Mouse (Mus musculus) myocyte (in vitro differentiated cells): ENCODE measurements around the gene Iqcb1. TPM values are rescaled to one million over a fixed set of nuclear protein-coding genes. Genes with fewer than 3 reads are reported as not detected.
"Not testable (repeated sequence)": the region's sequence is repeated elsewhere in the genome, so short reads cannot be mapped to it uniquely, and the experiment has no call there.

Experiments used
- H3K27me3 ChIP-seq: one replicate; pipeline ENCODE4 v1.6.1; 2011; ENCODE audit not compliant: control insufficient read depth, insufficient read depth, insufficient read length
- H3K36me3 ChIP-seq: one replicate; pipeline ENCODE4 v1.6.1; 2011; ENCODE audit not compliant: control insufficient read depth, insufficient read depth
- H3K4me2 ChIP-seq: one replicate; pipeline ENCODE4 v1.6.1; 2011; ENCODE audit warnings: low read depth, control low read depth
- H3K4me3 ChIP-seq: one replicate; pipeline ENCODE4 v1.5.1; 2011; ENCODE audit warnings: mild to moderate bottlenecking, control low read depth, moderate library complexity
- H3K79me2 ChIP-seq: one replicate; pipeline ENCODE4 v1.6.1; 2011; ENCODE audit not compliant: control insufficient read depth, insufficient read depth
- H3ac ChIP-seq: one replicate; pipeline ENCODE4 v1.6.1; 2011; ENCODE audit not compliant: control insufficient read depth, insufficient read length
- CEBPB ChIP-seq: IDR thresholded peaks from 2 replicates; pipeline ENCODE4 v1.6.1; 2011; ENCODE audit warnings: mild to moderate bottlenecking, moderate library complexity; ENCODE audit not compliant: poor library complexity, insufficient read depth, severe bottlenecking
- E2F4 ChIP-seq: IDR thresholded peaks from one replicate; pipeline ENCODE4 v1.6.1; 2011; ENCODE audit warnings: mild to moderate bottlenecking, control low read depth, moderate library complexity; ENCODE audit not compliant: insufficient read depth
- MAX ChIP-seq: IDR thresholded peaks from one replicate; pipeline ENCODE4 v1.6.1; 2011; ENCODE audit warnings: low read depth, mild to moderate bottlenecking, control low read depth
- MYOD1 ChIP-seq, 3 experiments: IDR thresholded peaks; one replicate each; pipeline ENCODE4 v1.6.1; 2011; ENCODE audit warnings: control low read depth in 2 of 3, low read depth in 2 of 3, mild to moderate bottlenecking in 2 of 3, moderate library complexity in 1 of 3; ENCODE audit not compliant: insufficient read length in 2 of 3, control insufficient read depth in 1 of 3
- MYOG ChIP-seq, 3 experiments: IDR thresholded peaks; one replicate each; pipeline ENCODE4 v1.6.1; 2011; ENCODE audit warnings: control low read depth in 2 of 3, low read depth in 2 of 3, mild to moderate bottlenecking in 2 of 3; ENCODE audit not compliant: insufficient read length in 2 of 3, control insufficient read depth in 1 of 3, insufficient read depth in 1 of 3
- POLR2A ChIP-seq: IDR thresholded peaks from one replicate; pipeline ENCODE4 v1.6.1; 2011; ENCODE audit warnings: low read depth, mild to moderate bottlenecking, control low read depth, moderate library complexity; ENCODE audit not compliant: insufficient read length
- POLR2AphosphoS2 ChIP-seq: IDR thresholded peaks from one replicate; pipeline ENCODE4 v1.6.1; 2011; ENCODE audit warnings: low read depth, control low read depth; ENCODE audit not compliant: insufficient read length
- REST ChIP-seq: IDR thresholded peaks from one replicate; pipeline ENCODE4 v1.6.1; 2011; ENCODE audit warnings: mild to moderate bottlenecking, control low read depth, moderate library complexity; ENCODE audit not compliant: insufficient read depth, insufficient read length
- SRF ChIP-seq: IDR thresholded peaks from one replicate; pipeline ENCODE4 v1.6.1; 2011; ENCODE audit warnings: low read depth; ENCODE audit not compliant: control insufficient read depth, insufficient read length
- TCF12 ChIP-seq: IDR thresholded peaks from one replicate; pipeline ENCODE4 v1.6.1; 2011; ENCODE audit warnings: mild to moderate bottlenecking, control low read depth; ENCODE audit not compliant: poor library complexity, insufficient read depth, severe bottlenecking
- TCF3 ChIP-seq: IDR thresholded peaks from one replicate; pipeline ENCODE4 v1.6.1; 2011; ENCODE audit warnings: low read depth, control low read depth; ENCODE audit not compliant: insufficient read length
- USF1 ChIP-seq: IDR thresholded peaks from one replicate; pipeline ENCODE4 v1.6.1; 2011; ENCODE audit warnings: low read depth, mild to moderate bottlenecking, control low read depth, moderate library complexity
- polyA plus RNA-seq: library from polyadenylated mRNA; unstranded; fragments of >200 nt; fragmentation: generic; extraction: Trizol; gene quantifications from one replicate; pipeline ENCODE4 v1.2.1, GENCODE M21; 2012; ENCODE audit warnings: missing spikeins

Gene Iqcb1
- polyA plus RNA-seq, 1 experiment: 3.2 TPM

GRCm38 (mm10) chr16:36827611-36828053, 553 bp upstream of the Iqcb1 start:
- Histone ChIP-seq H3K4me2 (peak overlapping the region; percentile 84), H3K36me3 (no peaks in the 10 kb centered on the region), H3K27me3 (no peaks in the 10 kb centered on the region), H3K4me3 (peak overlapping the region; percentile 59), H3K79me2 (peaks cover 10% of the 10 kb centered on the region), H3ac (peak overlapping the region; percentile 37)
- TF ChIP-seq REST: no peak
- TF ChIP-seq TCF3: no peak
- TF ChIP-seq CEBPB: no peak
- no peak for TF ChIP-seq MAX
- no peak for TF ChIP-seq E2F4
- no peak for TF ChIP-seq TCF12
- no peak for TF ChIP-seq SRF
- TF ChIP-seq MYOG (IDR thresholded peaks at IDR 0.05; ENCODE audit: control insufficient read depth in 1 of 3, insufficient read depth in 1 of 3, insufficient read length in 2 of 3, low read depth in 2 of 3): no peak
- no peak for TF ChIP-seq USF1
- no peak for TF ChIP-seq POLR2AphosphoS2
- no peak for TF ChIP-seq MYOD1 (IDR thresholded peaks at IDR 0.05; ENCODE audit: control insufficient read depth in 1 of 3, insufficient read length in 2 of 3, low read depth in 2 of 3)
- TF ChIP-seq POLR2A: no peak

- Histone ChIP-seq H3K79me2 (peaks cover 10% of the 10 kb centered on the region), H3ac (peak overlapping the region; percentile 37), H3K36me3 (no peaks in the 10 kb centered on the region), H3K4me2 (peak overlapping the region; percentile 78), H3K27me3 (no peaks in the 10 kb centered on the region), H3K4me3 (peak overlapping the region; percentile 59)
- TF ChIP-seq MAX (no peak), POLR2A (no peak), TCF3 (no peak), USF1 (no peak), MYOG (IDR thresholded peaks at IDR 0.05; ENCODE audit: control insufficient read depth in 1 of 3, insufficient read depth in 1 of 3, insufficient read length in 2 of 3, low read depth in 2 of 3) (no peak), E2F4 (no peak), MYOD1 (IDR thresholded peaks at IDR 0.05; ENCODE audit: control insufficient read depth in 1 of 3, insufficient read length in 2 of 3, low read depth in 2 of 3) (no peak), TCF12 (no peak), REST (no peak), CEBPB (no peak), SRF (no peak), POLR2AphosphoS2 (no peak)
These were observed 635 bp downstream of the Iqcb1 start for GRCm38 (mm10) chr16:36828820-36829219.

- H3K4me2 ChIP-seq, H3K79me2 ChIP-seq, H3K27me3 ChIP-seq, H3ac ChIP-seq, H3K4me3 ChIP-seq: not testable (repeated sequence)
- peaks cover 38% of the 10 kb centered on the region for H3K36me3 ChIP-seq
These were observed 18.7 kb downstream of the Iqcb1 start for GRCm38 (mm10) chr16:36846894-36847293.

- Histone ChIP-seq H3K4me2 (no peak overlapping the region), H3K36me3 (peaks cover 8% of the 10 kb centered on the region), H3ac (no peak overlapping the region), H3K79me2 (no peaks in the 10 kb centered on the region), H3K4me3 (no peak overlapping the region), H3K27me3 (no peaks in the 10 kb centered on the region)
- TF ChIP-seq MAX (no peak), SRF (no peak), POLR2A (no peak), MYOG (IDR thresholded peaks at IDR 0.05; ENCODE audit: control insufficient read depth in 1 of 3, insufficient read depth in 1 of 3, insufficient read length in 2 of 3, low read depth in 2 of 3) (no peak), USF1 (no peak), MYOD1 (IDR thresholded peaks at IDR 0.05; ENCODE audit: control insufficient read depth in 1 of 3, insufficient read length in 2 of 3, low read depth in 2 of 3) (no peak)
These were observed 23.0 kb downstream of the Iqcb1 start for GRCm38 (mm10) chr16:36851202-36851601.

- Histone ChIP-seq H3ac (no peak overlapping the region), H3K36me3 (peaks cover 18% of the 10 kb centered on the region), H3K4me3 (no peak overlapping the region), H3K27me3 (no peaks in the 10 kb centered on the region), H3K79me2 (no peaks in the 10 kb centered on the region), H3K4me2 (no peak overlapping the region)
- no peak for TF ChIP-seq MAX
- TF ChIP-seq POLR2AphosphoS2: no peak
- TF ChIP-seq POLR2A: no peak
- TF ChIP-seq SRF: no peak
- TF ChIP-seq USF1: no peak
- no peak for TF ChIP-seq TCF3
- no peak for TF ChIP-seq E2F4
- TF ChIP-seq REST: no peak
- TF ChIP-seq MYOD1 (IDR thresholded peaks at IDR 0.05; ENCODE audit: control insufficient read depth in 1 of 3, insufficient read length in 2 of 3, low read depth in 2 of 3): no peak
- TF ChIP-seq TCF12: no peak
- no peak for TF ChIP-seq CEBPB
- TF ChIP-seq MYOG (IDR thresholded peaks at IDR 0.05; ENCODE audit: control insufficient read depth in 1 of 3, insufficient read depth in 1 of 3, insufficient read length in 2 of 3, low read depth in 2 of 3): no peak
These were observed 35.4 kb downstream of the Iqcb1 start for GRCm38 (mm10) chr16:36863585-36863984.
